Mouse (Mus musculus) lung, postnatal 0 days (tissue): ENCODE results near the gene Rita1.

Experiments used
- CTCF ChIP-seq: IDR thresholded peaks from 2 replicates; pipeline ENCODE4 v1.5.1; 2016; ENCODE audit warnings: antibody characterized with exemption, mild to moderate bottlenecking
- EP300 ChIP-seq: IDR thresholded peaks from 2 replicates; pipeline ENCODE4 v1.6.1; 2016; ENCODE audit warnings: antibody characterized with exemption, mild to moderate bottlenecking, control low read depth

GRCm38 (mm10) chr5:120660816-120661215, 48.4 kb upstream of the Rita1 start:
- TF ChIP-seq CTCF = no peak
- no peak for TF ChIP-seq EP300
